Mouse (Mus musculus): ENCODE measurements around the gene Opcml.
A peak's percentile ranks its signal among the peaks of the same experiment; 100 is the strongest.

Gene Opcml

GRCm38 (mm10) chr9:28012664-28013063, 222.1 kb downstream of the Opcml start:
- no peak for DNase-seq

DNA sequence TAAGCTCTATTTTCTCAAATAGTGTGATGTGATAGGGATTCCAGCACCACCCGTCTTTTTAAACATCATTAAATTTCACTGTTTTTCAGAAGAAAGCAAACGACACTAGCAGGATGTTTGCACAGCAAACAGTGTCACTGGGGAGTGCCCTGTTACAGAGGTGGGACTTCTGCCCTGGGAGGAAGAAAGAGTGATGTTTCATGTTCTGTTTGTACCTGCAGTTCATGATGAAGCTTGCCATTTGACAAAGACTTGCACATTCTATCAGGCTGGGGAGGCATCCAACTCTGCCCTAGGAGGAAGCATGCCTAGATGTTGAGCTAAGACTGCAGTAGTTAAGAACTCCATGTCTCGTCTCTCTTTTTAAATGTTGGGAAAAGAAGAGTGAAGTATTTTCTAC, 222.6 kb downstream of the Opcml start:
- no peak for DNase-seq

GRCm38 (mm10) chr9:28028156-28028555, 237.6 kb downstream of the Opcml start:
- no peak for DNase-seq

- no peak for DNase-seq
Observed at GRCm38 (mm10) chr9:28028788-28029393, 238.3 kb downstream of the Opcml start.

GRCm38 (mm10) chr9:28049157-28049556, 258.6 kb downstream of the Opcml start:
- no peak for DNase-seq

- no peak for DNase-seq
Observed at GRCm38 (mm10) chr9:28057171-28057845, 266.7 kb downstream of the Opcml start.

GRCm38 (mm10) chr9:28065126-28065525, 274.6 kb downstream of the Opcml start:
- DNase-seq: no peak

- no peak for DNase-seq
Observed at GRCm38 (mm10) chr9:28080694-28081093, 290.1 kb downstream of the Opcml start.

- DNase-seq: no peak
Observed at GRCm38 (mm10) chr9:28083754-28084153, 293.2 kb downstream of the Opcml start.

DNA sequence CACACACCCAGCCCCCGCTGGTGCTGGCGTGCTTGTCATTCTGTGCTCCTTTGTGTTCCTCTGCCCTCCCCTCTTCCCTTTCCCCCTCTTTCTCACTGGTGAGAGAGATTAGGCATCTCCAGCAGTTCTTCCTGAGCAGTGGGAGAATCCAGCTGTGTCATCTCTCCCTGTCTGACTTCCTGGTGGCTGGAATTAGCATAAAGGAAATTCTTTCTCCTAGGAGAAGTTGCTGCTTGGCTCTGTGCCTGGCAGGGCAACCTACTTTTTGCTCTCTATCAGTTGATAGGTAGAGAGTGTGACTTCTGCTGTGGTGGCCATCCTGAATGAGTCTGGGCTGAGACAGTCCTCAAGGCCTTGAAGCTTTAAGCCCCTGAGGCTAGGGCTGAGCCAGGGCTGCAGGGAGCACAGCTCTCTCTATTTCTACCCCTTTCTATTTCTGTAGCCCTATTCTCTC, 293.7 kb downstream of the Opcml start:
- no peak for DNase-seq

- DNase-seq: no peak
Observed at GRCm38 (mm10) chr9:28091395-28091794, 300.8 kb downstream of the Opcml start.

DNA sequence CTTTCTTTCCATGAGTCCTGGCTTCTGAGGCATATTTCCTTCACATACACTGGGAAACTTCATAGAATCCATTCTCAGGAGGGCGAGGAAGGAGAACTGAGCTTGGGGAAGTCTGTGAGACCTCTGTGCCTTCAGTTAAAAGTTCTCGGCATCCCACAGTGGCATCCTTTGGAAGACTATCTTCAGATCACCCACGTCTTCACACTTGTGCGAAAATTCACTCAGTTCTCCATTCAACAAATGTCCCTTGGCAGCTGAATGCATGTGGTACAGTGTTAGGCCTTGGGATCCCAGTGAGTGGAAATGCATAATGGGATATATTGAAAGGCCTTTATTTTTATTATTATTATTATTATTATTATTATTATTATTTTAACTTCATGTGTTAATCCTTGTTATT, 304.1 kb downstream of the Opcml start:
- no peak for DNase-seq

DNA sequence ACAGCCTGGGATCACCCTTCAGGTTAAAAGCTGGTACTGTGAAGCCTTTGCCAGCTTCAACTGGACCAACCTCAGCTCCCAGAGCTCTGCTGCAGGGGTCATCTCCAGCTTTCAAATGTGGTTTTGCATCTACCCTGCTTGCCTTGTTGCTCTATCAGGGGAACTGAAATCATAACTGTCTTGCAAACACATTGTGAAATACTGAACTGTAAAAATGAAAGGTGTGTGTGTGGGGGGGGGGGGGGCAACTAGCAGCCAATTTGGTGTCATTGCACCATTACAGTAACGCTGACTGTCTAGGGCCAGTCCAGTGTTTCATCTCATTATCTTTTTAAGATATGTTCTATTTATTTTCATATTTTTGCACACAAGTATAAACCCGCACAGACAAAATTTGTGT, 305.6 kb downstream of the Opcml start:
- DNase-seq: no peak

DNA sequence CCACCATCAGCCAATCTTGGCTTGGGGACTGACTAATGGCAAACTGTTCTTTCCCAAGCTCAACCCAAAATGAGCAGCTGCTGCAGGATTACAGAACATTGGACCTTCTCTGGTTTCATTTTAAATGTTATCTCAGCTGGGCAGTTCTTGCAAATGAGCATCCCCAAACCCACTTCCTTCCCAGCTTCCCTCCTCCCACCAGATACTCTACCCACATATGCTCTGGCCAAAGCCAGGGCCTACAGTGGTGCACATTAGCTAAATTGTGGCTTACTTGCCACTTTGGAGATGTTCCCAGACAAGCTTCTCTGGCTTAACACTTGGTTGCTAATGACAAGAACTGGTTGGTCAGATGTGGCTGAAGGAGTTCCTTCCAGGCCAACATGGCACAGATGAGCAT, 311.4 kb downstream of the Opcml start:
- DNase-seq: no peak

GRCm38 (mm10) chr9:28121858-28122257, 331.3 kb downstream of the Opcml start:
- DNase-seq: no peak

DNA sequence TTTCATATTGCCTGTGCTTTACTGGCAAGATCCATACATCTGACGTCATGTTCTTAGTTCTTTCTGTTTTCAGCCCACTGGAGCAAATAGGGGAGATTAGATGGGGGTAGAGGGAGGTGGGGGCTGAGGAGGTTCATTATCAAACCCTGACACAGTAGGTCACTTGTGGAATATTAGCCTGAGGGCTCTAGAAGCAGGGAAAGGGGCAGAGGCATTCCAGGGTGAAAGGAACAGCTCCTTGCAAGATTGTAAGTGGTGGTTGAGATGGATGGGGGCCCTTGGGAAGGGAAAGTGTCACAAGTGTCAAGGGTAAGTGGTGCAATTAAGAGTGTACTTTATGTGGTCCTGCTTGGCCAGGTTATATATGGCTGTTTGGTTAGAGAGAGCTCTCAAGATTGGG, 338.2 kb downstream of the Opcml start:
- DNase-seq: no peak

DNA sequence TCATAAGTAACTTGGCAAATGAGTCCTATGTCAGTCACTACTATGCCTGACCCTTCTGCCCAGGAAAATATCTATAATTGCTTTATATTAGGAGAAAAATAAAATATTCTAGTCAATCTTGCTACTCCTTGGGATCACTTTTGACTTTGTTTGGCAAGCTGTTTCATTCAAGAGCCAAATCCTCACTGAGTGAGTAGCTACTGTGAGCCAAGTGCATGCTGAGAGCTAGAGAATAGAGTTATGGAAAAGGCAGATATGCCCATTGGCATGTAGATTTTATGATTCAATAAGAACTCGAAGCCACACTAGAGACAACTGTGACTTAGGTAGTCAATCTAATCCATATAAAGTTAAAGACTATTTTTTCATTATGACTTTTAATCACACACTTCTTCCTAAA, 340.9 kb downstream of the Opcml start:
- no peak for DNase-seq

DNA sequence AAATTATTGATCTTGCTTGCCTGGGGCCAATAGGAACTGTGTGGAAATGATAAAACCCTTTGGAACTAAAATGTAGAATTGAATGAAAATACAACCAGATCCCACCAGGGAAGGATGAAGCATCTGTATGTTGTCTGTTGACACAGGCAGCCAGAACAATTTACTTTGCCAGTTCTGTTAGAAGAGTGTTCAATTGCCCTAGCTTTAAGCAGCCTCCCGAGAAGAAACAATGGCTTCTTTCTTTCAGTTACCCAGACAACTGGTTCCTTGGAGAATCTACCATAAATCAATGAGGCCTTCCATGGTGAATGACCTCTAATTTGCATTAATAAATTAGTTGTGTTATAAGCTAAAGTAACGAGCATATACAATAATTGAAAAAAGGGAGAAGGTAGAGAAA, 346.0 kb downstream of the Opcml start:
- no peak for DNase-seq

GRCm38 (mm10) chr9:28139957-28140597, 349.5 kb downstream of the Opcml start:
- no peak for DNase-seq

DNA sequence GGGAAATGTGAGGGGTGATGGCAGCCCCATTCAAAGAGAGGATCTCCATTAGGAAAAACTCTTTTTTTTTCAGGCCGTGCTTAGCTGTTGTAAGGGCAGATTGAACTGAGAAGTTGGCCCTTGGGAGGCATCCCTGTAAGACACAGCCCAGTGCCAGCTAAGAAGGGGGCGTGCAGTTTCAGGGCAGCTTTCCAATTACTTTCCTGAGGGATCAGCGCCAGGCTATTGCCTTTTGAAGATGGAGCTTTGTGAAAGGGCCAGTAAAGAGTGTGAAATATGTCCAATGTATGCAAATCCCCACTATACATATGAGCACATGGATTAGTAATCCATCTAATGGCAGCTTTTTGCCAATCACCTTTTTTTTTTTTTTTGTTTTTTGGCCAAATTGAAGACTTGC, 358.9 kb downstream of the Opcml start:
- no peak for DNase-seq

GRCm38 (mm10) chr9:28153748-28154147, 363.2 kb downstream of the Opcml start:
- DNase-seq: no peak

DNA sequence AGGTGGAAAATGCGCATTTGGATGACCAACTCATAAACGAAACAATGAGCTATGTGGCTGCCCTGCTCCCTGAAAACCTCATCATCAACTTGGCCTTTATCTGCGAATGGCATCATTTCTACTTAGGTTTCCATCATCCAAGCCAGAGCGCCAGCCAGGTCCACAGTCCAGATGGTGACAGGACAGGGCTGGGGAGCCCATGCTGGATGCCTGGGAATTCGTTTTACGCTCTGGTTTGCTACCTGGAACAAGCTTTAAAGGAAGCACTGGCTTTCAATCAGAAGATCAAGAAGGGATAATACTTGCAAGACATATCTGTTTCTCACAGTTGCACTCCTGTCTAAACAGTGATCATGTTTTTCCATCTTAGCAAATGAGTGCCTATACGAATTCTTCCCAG, 366.5 kb downstream of the Opcml start:
- DNase-seq: peak; percentile 12

DNA sequence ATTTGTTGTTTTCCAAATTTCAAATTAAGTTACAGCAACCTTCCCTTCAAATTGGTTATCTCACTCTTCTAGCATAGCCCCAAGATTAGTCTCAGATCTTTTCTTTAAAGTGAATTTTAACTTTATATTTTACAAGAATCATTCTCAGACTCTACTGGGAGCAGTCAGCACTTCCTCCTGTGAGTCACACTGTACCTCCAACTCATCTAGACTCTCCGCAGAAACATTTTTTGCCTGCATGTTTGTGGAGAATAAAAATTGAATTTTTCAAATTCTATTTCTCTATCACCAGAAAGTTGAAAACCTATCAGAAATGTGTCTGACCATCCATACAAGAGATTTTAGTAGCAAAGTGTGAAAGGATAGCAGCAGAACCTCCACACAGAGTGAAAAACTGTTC, 370.4 kb downstream of the Opcml start:
- DNase-seq: no peak

GRCm38 (mm10) chr9:28163946-28164345, 373.4 kb downstream of the Opcml start:
- no peak for DNase-seq

Measured in cerebellum, adult 11-12 months (tissue).